Mouse (Mus musculus): ENCODE results near the gene Pxn. TPM values are rescaled to one million over a fixed set of nuclear protein-coding genes. Genes with fewer than 3 reads are reported as not detected.

Gene Pxn
- total and polyA plus RNA-seq, 2 experiments: 10.5 to 40.2 TPM

DNA sequence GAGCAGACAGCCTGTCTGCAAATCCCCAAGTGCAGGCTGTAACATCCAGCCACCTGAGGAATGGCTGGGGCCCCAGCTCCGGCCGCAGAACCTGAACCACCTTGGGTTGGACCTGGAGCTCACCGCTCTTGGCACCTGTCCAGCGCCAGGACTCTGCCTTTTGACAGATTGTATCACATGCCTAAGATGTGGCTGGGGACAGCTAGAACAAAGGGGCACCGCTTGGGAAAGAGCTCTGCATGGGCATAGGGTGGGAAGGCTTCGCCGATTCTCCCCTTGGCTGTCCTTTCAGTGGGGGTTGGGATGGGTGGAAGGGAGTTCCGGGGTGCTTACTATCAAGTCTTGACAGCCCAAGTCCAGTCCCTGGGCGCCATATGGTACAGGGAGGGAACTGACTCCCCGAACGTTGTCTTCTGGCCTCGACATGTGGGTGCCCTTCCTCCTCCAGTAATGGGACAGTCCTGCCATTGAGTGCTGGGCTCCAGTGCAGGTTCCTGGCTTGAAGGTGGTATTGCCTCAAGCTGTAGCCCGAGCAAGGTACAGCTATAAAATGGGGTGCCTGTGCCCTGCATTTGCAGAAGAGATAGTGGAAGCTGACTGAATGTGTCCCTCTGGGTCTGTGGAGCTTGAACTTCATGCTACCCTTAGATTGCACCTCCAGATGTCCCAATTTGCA lies 31.7 kb downstream of the Pxn start:
- Histone ChIP-seq H3K36me3 (ENCODE audit: control insufficient read depth, insufficient read depth, low read length) (no peaks in the 10 kb centered on the region), H3K4me3 (ENCODE audit: insufficient read depth, low read depth, low read length) (no peak overlapping the region), H3K79me2 (ENCODE audit: control insufficient read depth, insufficient read depth, low read length) (peaks cover 14% of the 10 kb centered on the region; the same call in 1 of the 2 replicates), H3K9ac (ENCODE audit: low read depth, low read length) (peak overlapping the region; percentile 24; the same call in 1 of the 2 replicates), H3K4me1 (ENCODE audit: control insufficient read depth, insufficient read depth, low read length) (peaks cover 35% of the 10 kb centered on the region), H3K27ac (replicated peaks; ENCODE audit: insufficient read depth, low read depth, low read length) (peak overlapping the region; percentile 21), H3K27me3 (ENCODE audit: control insufficient read depth, insufficient read depth, low read length) (no peaks in the 10 kb centered on the region)
- TF ChIP-seq POLR2A (IDR thresholded peaks at IDR 0.05; ENCODE audit: extremely low read depth, insufficient read depth, low read length) (no peak), CTCF (IDR thresholded peaks at IDR 0.05; ENCODE audit: low read depth, low read length) (no peak)
- 35% methylated on average over 13 of the region's 13 CpGs for WGBS
- DNase-seq (ENCODE audit: extremely low read depth, low read depth, low spot score): peak; percentile 65

DNA sequence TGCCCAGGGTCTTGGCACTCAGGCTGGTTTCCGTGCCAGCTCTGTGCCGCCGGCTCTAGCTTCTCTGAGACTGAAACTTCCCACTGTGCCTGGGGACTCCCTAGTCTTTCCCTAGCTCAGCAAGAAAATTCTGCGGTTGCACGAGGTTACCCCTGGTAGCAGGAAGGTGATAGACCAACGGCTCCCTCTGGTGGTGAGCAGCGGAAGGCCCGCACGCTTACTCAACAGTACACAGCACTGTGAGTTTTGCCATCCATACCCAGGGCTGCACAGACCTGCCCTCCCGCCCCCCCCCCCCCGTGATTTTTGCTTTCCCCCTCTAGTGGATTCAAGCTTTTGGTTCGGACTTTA lies 32.2 kb downstream of the Pxn start:
- peaks cover 12% of the 10 kb centered on the region; the same call in 1 of the 2 replicates for H3K79me2 ChIP-seq (ENCODE audit: control insufficient read depth, insufficient read depth, low read length)
- DNase-seq (ENCODE audit: extremely low read depth, low read depth, low spot score): peak; percentile 74
- no peaks in the 10 kb centered on the region for H3K27me3 ChIP-seq (ENCODE audit: control insufficient read depth, insufficient read depth, low read length)
- H3K4me3 ChIP-seq (ENCODE audit: insufficient read depth, low read depth, low read length): no peak overlapping the region
- TF ChIP-seq POLR2A (IDR thresholded peaks at IDR 0.05; ENCODE audit: extremely low read depth, insufficient read depth, low read length) (no peak), CTCF (IDR thresholded peaks at IDR 0.05; ENCODE audit: low read depth, low read length) (peak; percentile 98)
- H3K4me1 ChIP-seq (ENCODE audit: control insufficient read depth, insufficient read depth, low read length): peaks cover 35% of the 10 kb centered on the region
- 1% methylated on average over 12 of the region's 12 CpGs for WGBS
- peak overlapping the region; percentile 21 for H3K27ac ChIP-seq (replicated peaks; ENCODE audit: insufficient read depth, low read depth, low read length)
- H3K36me3 ChIP-seq (ENCODE audit: control insufficient read depth, insufficient read depth, low read length): no peaks in the 10 kb centered on the region
- peak overlapping the region; percentile 24; the same call in 1 of the 2 replicates for H3K9ac ChIP-seq (ENCODE audit: low read depth, low read length)

GRCm38 (mm10) chr5:115542635-115543384 lies 36.3 kb downstream of the Pxn start:
- TF ChIP-seq CTCF (IDR thresholded peaks at IDR 0.05; ENCODE audit: low read depth, low read length): no peak
- TF ChIP-seq POLR2A (IDR thresholded peaks at IDR 0.05; ENCODE audit: extremely low read depth, insufficient read depth, low read length): no peak
- H3K9ac ChIP-seq (ENCODE audit: low read depth, low read length): peak overlapping the region; percentile 33
- peaks cover 30% of the 10 kb centered on the region for H3K4me1 ChIP-seq (ENCODE audit: control insufficient read depth, insufficient read depth, low read length)
- H3K27ac ChIP-seq (replicated peaks; ENCODE audit: insufficient read depth, low read depth, low read length): peak overlapping the region; percentile 60
- H3K4me3 ChIP-seq (ENCODE audit: insufficient read depth, low read depth, low read length): peak overlapping the region; percentile 2; the same call in 1 of the 2 replicates
- H3K27me3 ChIP-seq (ENCODE audit: control insufficient read depth, insufficient read depth, low read length): no peaks in the 10 kb centered on the region
- peaks cover 15% of the 10 kb centered on the region; the same call in 1 of the 2 replicates for H3K79me2 ChIP-seq (ENCODE audit: control insufficient read depth, insufficient read depth, low read length)
- H3K36me3 ChIP-seq (ENCODE audit: control insufficient read depth, insufficient read depth, low read length): peaks cover 6% of the 10 kb centered on the region; the same call in 1 of the 2 replicates
- 16% methylated on average over 19 of the region's 19 CpGs for WGBS
- DNase-seq (ENCODE audit: extremely low read depth, low read depth, low spot score): no peak

DNA sequence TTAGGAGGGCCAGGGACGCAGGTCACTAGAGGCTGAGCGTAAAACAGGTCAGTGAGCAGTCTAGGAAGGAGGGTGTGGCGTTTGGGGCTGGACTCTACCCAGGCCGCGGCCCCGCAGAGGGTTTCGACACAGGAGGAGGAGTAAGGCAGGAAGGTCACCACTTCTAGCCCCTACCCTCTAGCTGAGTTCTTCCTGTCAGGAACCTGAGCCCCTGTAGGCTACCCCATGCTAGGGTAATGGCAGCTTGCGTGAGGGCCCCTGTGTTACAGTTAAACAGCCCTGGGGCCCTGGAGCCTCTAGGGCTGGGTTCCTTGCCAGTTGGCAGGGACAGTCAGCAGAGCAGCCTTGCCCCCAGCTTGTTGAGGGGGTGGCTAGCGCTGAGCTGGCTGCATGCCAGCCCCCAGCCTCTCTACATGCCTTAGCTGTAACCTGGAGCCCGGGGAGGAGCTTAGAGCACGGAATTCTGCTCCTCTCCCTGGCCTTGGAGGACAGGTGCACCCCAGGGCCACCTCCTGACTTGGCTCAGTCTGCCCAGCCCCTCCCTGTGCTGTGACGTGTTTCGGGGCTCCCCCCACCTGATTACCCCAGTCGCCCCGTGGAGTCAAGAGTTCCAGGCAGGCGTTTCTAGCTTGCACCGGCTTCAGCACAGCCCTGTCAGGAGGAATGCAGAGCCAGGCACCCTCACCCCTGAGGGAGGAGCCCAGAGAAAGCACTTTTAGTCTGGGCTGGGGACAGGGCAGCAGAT lies 37.2 kb downstream of the Pxn start:
- Histone ChIP-seq H3K4me1 (ENCODE audit: control insufficient read depth, insufficient read depth, low read length) (peaks cover 22% of the 10 kb centered on the region), H3K9ac (ENCODE audit: low read depth, low read length) (0 out of 2 replicates have a peak overlapping the region, but pooled peaks have one; percentile 2), H3K79me2 (ENCODE audit: control insufficient read depth, insufficient read depth, low read length) (peaks cover 15% of the 10 kb centered on the region; the same call in 1 of the 2 replicates), H3K27me3 (ENCODE audit: control insufficient read depth, insufficient read depth, low read length) (no peaks in the 10 kb centered on the region), H3K36me3 (ENCODE audit: control insufficient read depth, insufficient read depth, low read length) (peaks cover 8% of the 10 kb centered on the region; the same call in 1 of the 2 replicates), H3K27ac (replicated peaks; ENCODE audit: insufficient read depth, low read depth, low read length) (peak overlapping the region; percentile 67), H3K4me3 (ENCODE audit: insufficient read depth, low read depth, low read length) (no peak overlapping the region)
- peak; percentile 88 for DNase-seq (ENCODE audit: extremely low read depth, low read depth, low spot score)
- TF ChIP-seq CTCF (IDR thresholded peaks at IDR 0.05; ENCODE audit: low read depth, low read length): no peak
- TF ChIP-seq POLR2A (IDR thresholded peaks at IDR 0.05; ENCODE audit: extremely low read depth, insufficient read depth, low read length): no peak
- 13% methylated on average over 17 of the region's 17 CpGs for WGBS

- TF ChIP-seq POLR2A (IDR thresholded peaks at IDR 0.05; ENCODE audit: extremely low read depth, insufficient read depth, low read length) (no peak), CTCF (IDR thresholded peaks at IDR 0.05; ENCODE audit: low read depth, low read length) (no peak)
- Histone ChIP-seq H3K4me3 (ENCODE audit: insufficient read depth, low read depth, low read length) (no peak overlapping the region), H3K9ac (ENCODE audit: low read depth, low read length) (no peak overlapping the region)
These were observed 38.2 kb downstream of the Pxn start for GRCm38 (mm10) chr5:115544655-115545185.

More at GRCm38 (mm10) chr5:115544655-115545185, 38.2 kb downstream of the Pxn start:
- Histone ChIP-seq H3K36me3 (ENCODE audit: control insufficient read depth, insufficient read depth, low read length) (peaks cover 9% of the 10 kb centered on the region; the same call in 1 of the 2 replicates), H3K79me2 (ENCODE audit: control insufficient read depth, insufficient read depth, low read length) (peaks cover 15% of the 10 kb centered on the region; the same call in 1 of the 2 replicates), H3K27me3 (ENCODE audit: control insufficient read depth, insufficient read depth, low read length) (no peaks in the 10 kb centered on the region), H3K27ac (replicated peaks; ENCODE audit: insufficient read depth, low read depth, low read length) (no peak overlapping the region), H3K4me1 (ENCODE audit: control insufficient read depth, insufficient read depth, low read length) (peaks cover 16% of the 10 kb centered on the region)
- WGBS: 83% methylated on average over 18 of the region's 18 CpGs
- no peak for DNase-seq (ENCODE audit: extremely low read depth, low read depth, low spot score)

Data from liver, adult 2 months (tissue).